Mouse (Mus musculus): ENCODE measurements around the gene Cryl1. TPM values are rescaled to one million over a fixed set of nuclear protein-coding genes. Genes with fewer than 3 reads are reported as not detected.

Cryl1 gene
- polyA plus RNA-seq, 1 experiment from 2014 or later = 15.4 TPM

- no peaks in the 10 kb centered on the region for H3K4me1 ChIP-seq (ENCODE audit: control insufficient read depth, insufficient read depth, low read depth, low read length)
- no peak overlapping the region for H3K4me3 ChIP-seq (ENCODE audit: low read length)
- H3K9ac ChIP-seq (ENCODE audit: low read depth, low read length) = no peak overlapping the region
- no peaks in the 10 kb centered on the region for H3K9me3 ChIP-seq (ENCODE audit: control insufficient read depth, low read length)
- ATAC-seq = no peak
- no peak overlapping the region for H3K4me2 ChIP-seq (ENCODE audit: low read length)
- H3K27me3 ChIP-seq (replicated peaks; ENCODE audit: control insufficient read depth, insufficient read depth, low read length) = no peaks in the 10 kb centered on the region
- H3K27ac ChIP-seq (ENCODE audit: low read depth, low read length) = no peak overlapping the region
- no peaks in the 10 kb centered on the region for H3K36me3 ChIP-seq (ENCODE audit: control insufficient read depth, insufficient read depth, low read length)
- WGBS = 92% methylated on average over 5 of the region's 5 CpGs
Observed at GRCm38 (mm10) chr14:57242978-57243377, 155.4 kb downstream of the Cryl1 start.

- H3K4me2 ChIP-seq (ENCODE audit: low read length) = no peak overlapping the region
- H3K9ac ChIP-seq (ENCODE audit: low read depth, low read length) = no peak overlapping the region
- H3K27me3 ChIP-seq (replicated peaks; ENCODE audit: control insufficient read depth, insufficient read depth, low read length) = no peaks in the 10 kb centered on the region
- H3K4me1 ChIP-seq (ENCODE audit: control insufficient read depth, insufficient read depth, low read depth, low read length) = no peaks in the 10 kb centered on the region
- no peaks in the 10 kb centered on the region for H3K36me3 ChIP-seq (ENCODE audit: control insufficient read depth, insufficient read depth, low read length)
- 84% methylated on average over 11 of the region's 11 CpGs for WGBS
- no peak overlapping the region for H3K4me3 ChIP-seq (ENCODE audit: low read length)
- no peak overlapping the region for H3K27ac ChIP-seq (ENCODE audit: low read depth, low read length)
- no peaks in the 10 kb centered on the region for H3K9me3 ChIP-seq (ENCODE audit: control insufficient read depth, low read length)
- no peak for ATAC-seq
Observed at GRCm38 (mm10) chr14:57235276-57235675, 163.1 kb downstream of the Cryl1 start.

- Histone ChIP-seq H3K36me3 (ENCODE audit: control insufficient read depth, insufficient read depth, low read length) (no peaks in the 10 kb centered on the region), H3K9ac (ENCODE audit: low read depth, low read length) (no peak overlapping the region), H3K4me3 (ENCODE audit: low read length) (no peak overlapping the region), H3K27ac (ENCODE audit: low read depth, low read length) (no peak overlapping the region), H3K9me3 (ENCODE audit: control insufficient read depth, low read length) (no peaks in the 10 kb centered on the region), H3K4me1 (ENCODE audit: control insufficient read depth, insufficient read depth, low read depth, low read length) (no peaks in the 10 kb centered on the region), H3K27me3 (replicated peaks; ENCODE audit: control insufficient read depth, insufficient read depth, low read length) (no peaks in the 10 kb centered on the region), H3K4me2 (ENCODE audit: low read length) (no peak overlapping the region)
- WGBS = 15% methylated on average over 4 of the region's 4 CpGs
- ATAC-seq = no peak
Observed at GRCm38 (mm10) chr14:57234711-57235110, 163.6 kb downstream of the Cryl1 start.

- Histone ChIP-seq H3K36me3 (ENCODE audit: control insufficient read depth, insufficient read depth, low read length) (no peaks in the 10 kb centered on the region), H3K4me3 (ENCODE audit: low read length) (no peak overlapping the region), H3K4me2 (ENCODE audit: low read length) (no peak overlapping the region), H3K9me3 (ENCODE audit: control insufficient read depth, low read length) (no peaks in the 10 kb centered on the region), H3K9ac (ENCODE audit: low read depth, low read length) (no peak overlapping the region), H3K27ac (ENCODE audit: low read depth, low read length) (no peak overlapping the region), H3K27me3 (replicated peaks; ENCODE audit: control insufficient read depth, insufficient read depth, low read length) (no peaks in the 10 kb centered on the region), H3K4me1 (ENCODE audit: control insufficient read depth, insufficient read depth, low read depth, low read length) (no peaks in the 10 kb centered on the region)
- 79% methylated on average over 6 of the region's 6 CpGs for WGBS
- ATAC-seq = no peak
Observed at GRCm38 (mm10) chr14:57230264-57231015, 167.9 kb downstream of the Cryl1 start.

Other genes starting within 250 kb of the Cryl1 start
- gene Ift88, start 25.5 kb upstream of the Cryl1 start, polyA plus RNA-seq (2015; fragmentation: Nextera tagmentation; extraction: Ambion mirVana) = 15.0 and 15.1 TPM in 2 replicates
- 4.9 and 6.3 TPM in 2 replicates for gene Il17d, start 126.2 kb upstream of the Cryl1 start, polyA plus RNA-seq (2015; fragmentation: Nextera tagmentation; extraction: Ambion mirVana)
- gene Eef1akmt1, start 173.1 kb upstream of the Cryl1 start, polyA plus RNA-seq (2015; fragmentation: Nextera tagmentation; extraction: Ambion mirVana) = 89.5 and 90.3 TPM in 2 replicates

All from hindbrain, embryonic 16.5 days (tissue).